9 mouse cellular contexts compared by ENCODE assay signal in the genomic region with DNA sequence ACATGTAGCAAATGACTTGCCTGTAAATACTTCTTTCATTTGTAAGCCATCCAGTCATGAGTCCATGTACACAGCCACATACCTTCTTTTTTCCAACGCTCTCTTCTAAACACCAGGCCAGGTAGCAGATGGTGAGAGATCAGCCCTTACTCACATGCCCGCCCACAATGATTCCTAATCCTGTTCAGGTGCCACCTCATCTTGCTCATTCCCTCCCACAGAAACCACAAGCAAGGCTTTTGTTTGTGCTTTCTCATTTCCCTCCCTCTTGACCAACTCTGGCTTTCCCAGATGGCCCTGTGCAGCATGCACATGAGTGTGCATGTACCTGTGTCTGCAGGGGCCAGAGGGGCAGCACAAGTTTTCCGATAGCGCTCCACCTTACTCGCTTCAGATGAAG. TPM values are rescaled to one million over a fixed set of nuclear protein-coding genes. Genes with fewer than 3 reads are reported as not detected.
"Had no signal": no experiment of that assay in that cellular context is flagged by ENCODE, and none has a peak within 500 bp of the region (broad histone marks: within the 10 kb centered on the region; RNA-seq: fewer than 3 reads in every experiment).

No protein-coding gene starts in this region.

- DNase-seq: kidney, adult 2 months; kidney, postnatal 25 days; liver; liver, embryonic 13.5 days; liver, postnatal 0 days; lung, postnatal 14 days; thymus, postnatal 36 days had no signal

RNA-seq across cellular contexts. Expression of a gene that starts 18.9 kb away (rescaled TPM):
- total RNA-seq: monocyte, adult 5-6 weeks; neutrophil, adult 5-6 weeks had no signal

RNA-seq across cellular contexts. Expression of a gene that starts 47.8 kb away (rescaled TPM):
- total RNA-seq: monocyte, adult 5-6 weeks; neutrophil, adult 5-6 weeks had no signal
